Mouse (Mus musculus) macrophage (primary cell): ENCODE measurements around the gene Pde4b. TPM values are rescaled to one million over a fixed set of nuclear protein-coding genes. Genes with fewer than 3 reads are reported as not detected.

ENCODE experiments used
- H3K27ac ChIP-seq: fragments of 350-480 bp; formaldehyde crosslinking; 2 replicates; pipeline ENCODE4 v1.9.0; 2021
- H3K36me3 ChIP-seq: fragments of 350-480 bp; formaldehyde crosslinking; 2 replicates; pipeline ENCODE4 v1.9.0; 2021; ENCODE audit errors: inconsistent target
- H3K4me3 ChIP-seq: fragments of 350-480 bp; formaldehyde crosslinking; 2 replicates; pipeline ENCODE4 v1.9.0; 2021; ENCODE audit errors: inconsistent target
- H3K79me2 ChIP-seq: fragments of 350-480 bp; formaldehyde crosslinking; 2 replicates; pipeline ENCODE4 v1.9.0; 2021; ENCODE audit errors: inconsistent target
- WGBS: methylation state at CpG from one replicate; pipeline ENCODE4 v1.1.7; 2026; ENCODE audit warnings: inconsistent platforms; ENCODE audit not compliant: missing documents; 5-methylcytosine and 5-hydroxymethylcytosine counted together
- polyA plus RNA-seq: library from polyadenylated mRNA; stranded (reverse); fragments of 250-400 nt; gene quantifications from 3 replicates; pipeline ENCODE4 v1.2.4, GENCODE M21; 2018; ENCODE audit warnings: inconsistent platforms

The Pde4b gene
- polyA plus RNA-seq, 1 experiment from 2014 or later, result 9.6 TPM

GRCm38 (mm10) chr4:102425422-102425821 is 338.1 kb downstream of the Pde4b start:
- no peak overlapping the region for H3K4me3 ChIP-seq
- no peaks in the 10 kb centered on the region for H3K36me3 ChIP-seq
- no peaks in the 10 kb centered on the region for H3K79me2 ChIP-seq
- 83% methylated on average over 3 of the region's 3 CpGs for WGBS
- H3K27ac ChIP-seq, result no peak overlapping the region

GRCm38 (mm10) chr4:102429730-102430341 is 342.5 kb downstream of the Pde4b start:
- Histone ChIP-seq H3K36me3 (no peaks in the 10 kb centered on the region), H3K4me3 (no peak overlapping the region), H3K79me2 (no peaks in the 10 kb centered on the region), H3K27ac (no peak overlapping the region)
- 15% methylated on average over 4 of the region's 4 CpGs for WGBS

- Histone ChIP-seq H3K27ac (no peak overlapping the region), H3K4me3 (no peak overlapping the region), H3K36me3 (no peaks in the 10 kb centered on the region), H3K79me2 (no peaks in the 10 kb centered on the region)
- whole genome bisulfite sequencing, result 73% methylated on average over 9 of the region's 9 CpGs
Measured at GRCm38 (mm10) chr4:102432040-102432782, 344.9 kb downstream of the Pde4b start.

- H3K4me3 ChIP-seq, result no peak overlapping the region
- no peaks in the 10 kb centered on the region for H3K79me2 ChIP-seq
- no peaks in the 10 kb centered on the region for H3K36me3 ChIP-seq
- no peak overlapping the region for H3K27ac ChIP-seq
- WGBS, result 92% methylated on average over 5 of the region's 5 CpGs
Measured at GRCm38 (mm10) chr4:102439401-102440118, 352.2 kb downstream of the Pde4b start.

- Histone ChIP-seq H3K27ac (no peak overlapping the region), H3K4me3 (no peak overlapping the region), H3K36me3 (no peaks in the 10 kb centered on the region), H3K79me2 (no peaks in the 10 kb centered on the region)
- WGBS, result 92% methylated on average over 4 of the region's 4 CpGs
Measured at GRCm38 (mm10) chr4:102440119-102440481, 352.8 kb downstream of the Pde4b start.

GRCm38 (mm10) chr4:102443533-102443932 is 356.2 kb downstream of the Pde4b start:
- Histone ChIP-seq H3K36me3 (no peaks in the 10 kb centered on the region), H3K27ac (no peak overlapping the region), H3K79me2 (no peaks in the 10 kb centered on the region), H3K4me3 (no peak overlapping the region)
- 98% methylated on average over 5 of the region's 5 CpGs for WGBS

- no peak overlapping the region for H3K27ac ChIP-seq
- 93% methylated on average over 3 of the region's 3 CpGs for WGBS
- H3K36me3 ChIP-seq, result no peaks in the 10 kb centered on the region
- H3K79me2 ChIP-seq, result no peaks in the 10 kb centered on the region
- H3K4me3 ChIP-seq, result no peak overlapping the region
Measured at GRCm38 (mm10) chr4:102444501-102444900, 357.2 kb downstream of the Pde4b start.

GRCm38 (mm10) chr4:102446160-102446945 is 359.0 kb downstream of the Pde4b start:
- 96% methylated on average over 8 of the region's 8 CpGs for WGBS
- Histone ChIP-seq H3K4me3 (no peak overlapping the region), H3K36me3 (no peaks in the 10 kb centered on the region), H3K79me2 (no peaks in the 10 kb centered on the region), H3K27ac (no peak overlapping the region)

GRCm38 (mm10) chr4:102456426-102456825 is 369.1 kb downstream of the Pde4b start:
- WGBS, result 68% methylated on average over 3 of the region's 3 CpGs
- H3K27ac ChIP-seq, result no peak overlapping the region
- no peak overlapping the region for H3K4me3 ChIP-seq
- no peaks in the 10 kb centered on the region for H3K79me2 ChIP-seq
- no peaks in the 10 kb centered on the region for H3K36me3 ChIP-seq

GRCm38 (mm10) chr4:102459216-102459999 is 372.1 kb downstream of the Pde4b start:
- WGBS, result 88% methylated on average over 4 of the region's 5 CpGs
- no peak overlapping the region for H3K27ac ChIP-seq
- no peaks in the 10 kb centered on the region for H3K79me2 ChIP-seq
- H3K4me3 ChIP-seq, result no peak overlapping the region
- no peaks in the 10 kb centered on the region for H3K36me3 ChIP-seq

GRCm38 (mm10) chr4:102478104-102478503 is 390.8 kb downstream of the Pde4b start:
- no peak overlapping the region for H3K27ac ChIP-seq
- H3K4me3 ChIP-seq, result no peak overlapping the region

GRCm38 (mm10) chr4:102478860-102479259 is 391.5 kb downstream of the Pde4b start:
- no peaks in the 10 kb centered on the region for H3K36me3 ChIP-seq
- no peak overlapping the region for H3K4me3 ChIP-seq
- 90% methylated on average over 7 of the region's 7 CpGs for WGBS
- no peaks in the 10 kb centered on the region for H3K79me2 ChIP-seq
- no peak overlapping the region for H3K27ac ChIP-seq

More at GRCm38 (mm10) chr4:102478104-102478503, 390.8 kb downstream of the Pde4b start:
- H3K36me3 ChIP-seq, result no peaks in the 10 kb centered on the region
- no peaks in the 10 kb centered on the region for H3K79me2 ChIP-seq
- 93% methylated on average over 3 of the region's 3 CpGs for WGBS

GRCm38 (mm10) chr4:102480830-102481484 is 393.6 kb downstream of the Pde4b start:
- no peak overlapping the region for H3K27ac ChIP-seq
- H3K79me2 ChIP-seq, result no peaks in the 10 kb centered on the region
- 90% methylated on average over 6 of the region's 6 CpGs for WGBS
- H3K36me3 ChIP-seq, result no peaks in the 10 kb centered on the region
- no peak overlapping the region for H3K4me3 ChIP-seq
